Mouse (Mus musculus) heart, postnatal 0 days (tissue): ENCODE results near the gene Hras. TPM values are rescaled to one million over a fixed set of nuclear protein-coding genes. Genes with fewer than 3 reads are reported as not detected.

ENCODE experiments used
- ATAC-seq: fragments of 200-750 bp; cut with Nextera tagmentation; 2 replicates; pipeline ENCODE4 v1.8.0; 2017; ENCODE audit warnings: low read depth, moderate number of reproducible peaks, moderate library complexity; ENCODE audit not compliant: insufficient read depth
- DNase-seq: peaks from one replicate; pipeline ENCODE4 v3.0.0-alpha.2; 2016; ENCODE audit warnings: low spot score
- H3K27ac ChIP-seq: fragments of 300-500 bp; sonication (generic); 2 replicates; pipeline ENCODE4 v1.5.1; 2014; ENCODE audit warnings: low read depth, mild to moderate bottlenecking
- H3K27me3 ChIP-seq: fragments of 300-500 bp; sonication (generic); 2 replicates; pipeline ENCODE4 v1.6.1; 2014; ENCODE audit warnings: low read length, mixed read lengths; ENCODE audit not compliant: control insufficient read depth, insufficient read depth
- H3K36me3 ChIP-seq: fragments of 300-500 bp; sonication (generic); replicated peaks from 2 replicates; pipeline ENCODE4 v1.6.1; 2014; ENCODE audit warnings: low read length, mixed read lengths; ENCODE audit not compliant: control insufficient read depth, insufficient read depth
- H3K4me1 ChIP-seq: fragments of 300-500 bp; sonication (generic); 2 replicates; pipeline ENCODE4 v1.6.1; 2014; ENCODE audit warnings: antibody characterized with exemption; ENCODE audit not compliant: control insufficient read depth, insufficient read depth
- H3K4me2 ChIP-seq: fragments of 300-500 bp; sonication (generic); 2 replicates; pipeline ENCODE4 v1.6.1; 2014; ENCODE audit warnings: low read depth, mild to moderate bottlenecking, low read length, moderate library complexity
- H3K4me3 ChIP-seq: fragments of 300-500 bp; sonication (generic); 2 replicates; pipeline ENCODE4 v1.5.1; 2014; ENCODE audit warnings: low read depth, low read length
- H3K9ac ChIP-seq: fragments of 300-500 bp; sonication (generic); replicated peaks from 2 replicates; pipeline ENCODE4 v1.6.1; 2014; ENCODE audit warnings: low read depth, low read length, mixed read lengths
- H3K9me3 ChIP-seq: fragments of 300-500 bp; sonication (generic); replicated peaks from 2 replicates; pipeline ENCODE4 v1.6.1; 2016; ENCODE audit warnings: low read length; ENCODE audit not compliant: control insufficient read depth
- CTCF ChIP-seq: IDR thresholded peaks from 2 replicates; pipeline ENCODE4 v1.5.1; 2016; ENCODE audit warnings: antibody characterized with exemption, control low read depth, low read depth
- EP300 ChIP-seq: IDR thresholded peaks from 2 replicates; pipeline ENCODE4 v1.6.1; 2016; ENCODE audit warnings: antibody characterized with exemption, low read depth
- WGBS: fragments of 180-500 bp; shearing (Covaris S2); extraction: QIAGEN DNeasy Blood & Tissue Kit; methylation state at CpG from one replicate; pipeline ENCODE4 v1.1.7; 2014; 5-methylcytosine and 5-hydroxymethylcytosine counted together
- polyA plus RNA-seq: library from polyadenylated mRNA; unstranded; fragments of >200 nt; fragmentation: Nextera tagmentation; extraction: Ambion mirVana; gene quantifications from 2 replicates; pipeline ENCODE4 v1.2.1, GENCODE M21; 2015
- total RNA-seq: library from RNA; depleted of rRNA; stranded (reverse); fragments of >200 nt; gene quantifications from 2 replicates; pipeline ENCODE4 v1.2.3, GENCODE M21; 2014; ENCODE audit warnings: low replicate concordance

Hras gene
- total and polyA plus RNA-seq, 2 experiments from 2014 or later, result 72.2 to 78.9 TPM

DNA sequence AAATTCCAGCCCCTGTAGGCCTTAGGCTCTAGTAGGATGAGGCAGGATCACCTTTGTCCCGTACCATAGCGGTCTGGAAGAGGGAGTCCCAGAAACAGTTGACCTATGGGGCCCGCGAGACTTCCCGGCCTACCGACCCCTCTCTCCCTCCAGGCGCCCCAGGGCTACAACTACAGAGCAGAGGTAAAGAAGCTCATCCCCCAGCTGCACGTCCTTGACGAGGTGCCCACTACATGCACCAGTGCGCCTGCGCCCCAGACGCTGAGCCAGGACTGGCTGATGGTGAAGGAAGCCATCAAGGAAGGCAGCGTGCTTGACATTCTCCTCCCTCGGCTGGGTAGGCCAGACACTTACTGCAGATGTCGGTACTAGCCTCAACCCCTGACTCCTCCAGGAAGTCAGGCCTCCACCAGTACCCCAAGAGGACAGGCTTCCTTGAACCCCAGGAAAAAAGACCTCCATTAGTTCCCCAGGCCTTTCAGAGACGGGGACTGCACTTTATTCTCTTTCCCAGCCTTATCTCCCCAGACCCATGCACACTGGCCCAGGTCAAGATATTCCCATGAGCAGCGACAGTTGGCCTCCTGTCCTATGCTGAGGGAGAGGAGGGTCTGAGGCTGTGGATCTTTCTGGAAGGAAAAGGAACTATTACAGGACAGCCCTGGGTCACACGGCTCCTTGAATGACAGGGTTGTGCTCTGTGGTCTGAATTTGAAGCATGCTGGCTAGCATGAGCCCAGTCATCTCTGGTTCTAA, 12.6 kb upstream of the Hras start:
- no peaks in the 10 kb centered on the region for H3K4me1 ChIP-seq
- no peaks in the 10 kb centered on the region for H3K27me3 ChIP-seq
- no peak overlapping the region for H3K9ac ChIP-seq
- H3K4me2 ChIP-seq, result no peak overlapping the region
- no peak for ATAC-seq
- H3K27ac ChIP-seq, result no peak overlapping the region
- WGBS, result 80% methylated on average over 18 of the region's 18 CpGs
- no peaks in the 10 kb centered on the region for H3K36me3 ChIP-seq
- H3K4me3 ChIP-seq, result no peak overlapping the region
- TF ChIP-seq EP300 (no peak), CTCF (no peak)
- no peaks in the 10 kb centered on the region for H3K9me3 ChIP-seq
- DNase-seq, result no peak

- H3K4me1 ChIP-seq, result no peaks in the 10 kb centered on the region
- WGBS, result 88% methylated on average over 5 of the region's 5 CpGs
- no peak overlapping the region for H3K4me2 ChIP-seq
- H3K9ac ChIP-seq, result no peak overlapping the region
- no peak for DNase-seq
- H3K36me3 ChIP-seq, result no peaks in the 10 kb centered on the region
- no peak for TF ChIP-seq EP300
- no peak for TF ChIP-seq CTCF
- no peaks in the 10 kb centered on the region for H3K27me3 ChIP-seq
- H3K4me3 ChIP-seq, result no peak overlapping the region
- no peaks in the 10 kb centered on the region for H3K9me3 ChIP-seq
- no peak overlapping the region for H3K27ac ChIP-seq
- ATAC-seq, result no peak
These were observed 11.7 kb upstream of the Hras start for GRCm38 (mm10) chr7:141205504-141205903.

DNA sequence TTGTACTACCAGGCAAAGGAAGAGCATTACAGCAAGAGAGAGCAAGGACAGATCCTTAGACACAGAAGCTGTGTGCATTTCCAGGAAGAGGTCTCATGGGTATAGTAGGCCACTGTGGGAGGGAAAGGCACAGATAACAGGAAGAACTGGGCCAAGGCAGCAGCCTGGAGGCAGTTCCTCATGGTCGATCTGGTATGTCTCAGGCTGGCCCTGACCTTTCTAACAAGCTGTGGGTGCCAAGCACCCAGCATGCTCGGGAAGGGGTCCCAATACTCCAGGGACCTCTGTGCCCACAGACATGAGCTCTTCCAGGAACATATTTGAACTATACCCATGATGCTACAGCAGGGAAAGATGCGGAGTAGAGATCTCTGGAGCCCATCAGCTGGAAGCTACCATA, 10.7 kb upstream of the Hras start:
- 53% methylated on average over 3 of the region's 3 CpGs for WGBS
- no peaks in the 10 kb centered on the region for H3K4me1 ChIP-seq
- TF ChIP-seq EP300, result no peak
- no peak for TF ChIP-seq CTCF
- H3K4me3 ChIP-seq, result no peak overlapping the region
- no peak overlapping the region for H3K4me2 ChIP-seq
- no peak overlapping the region for H3K9ac ChIP-seq
- no peaks in the 10 kb centered on the region for H3K36me3 ChIP-seq
- DNase-seq (no peak), ATAC-seq (no peak)
- H3K9me3 ChIP-seq, result no peaks in the 10 kb centered on the region
- no peaks in the 10 kb centered on the region for H3K27me3 ChIP-seq
- no peak overlapping the region for H3K27ac ChIP-seq

GRCm38 (mm10) chr7:141198121-141198520, 4.3 kb upstream of the Hras start:
- Histone ChIP-seq H3K4me2 (no peak overlapping the region), H3K9ac (no peak overlapping the region), H3K4me3 (no peak overlapping the region), H3K4me1 (no peaks in the 10 kb centered on the region; the same call in none of the 2 replicates), H3K27me3 (no peaks in the 10 kb centered on the region), H3K9me3 (no peaks in the 10 kb centered on the region), H3K27ac (no peak overlapping the region), H3K36me3 (no peaks in the 10 kb centered on the region)
- DNase-seq, result no peak
- WGBS, result 89% methylated on average over 4 of the region's 4 CpGs
- no peak for ATAC-seq
- TF ChIP-seq EP300 (no peak), CTCF (no peak)

DNA sequence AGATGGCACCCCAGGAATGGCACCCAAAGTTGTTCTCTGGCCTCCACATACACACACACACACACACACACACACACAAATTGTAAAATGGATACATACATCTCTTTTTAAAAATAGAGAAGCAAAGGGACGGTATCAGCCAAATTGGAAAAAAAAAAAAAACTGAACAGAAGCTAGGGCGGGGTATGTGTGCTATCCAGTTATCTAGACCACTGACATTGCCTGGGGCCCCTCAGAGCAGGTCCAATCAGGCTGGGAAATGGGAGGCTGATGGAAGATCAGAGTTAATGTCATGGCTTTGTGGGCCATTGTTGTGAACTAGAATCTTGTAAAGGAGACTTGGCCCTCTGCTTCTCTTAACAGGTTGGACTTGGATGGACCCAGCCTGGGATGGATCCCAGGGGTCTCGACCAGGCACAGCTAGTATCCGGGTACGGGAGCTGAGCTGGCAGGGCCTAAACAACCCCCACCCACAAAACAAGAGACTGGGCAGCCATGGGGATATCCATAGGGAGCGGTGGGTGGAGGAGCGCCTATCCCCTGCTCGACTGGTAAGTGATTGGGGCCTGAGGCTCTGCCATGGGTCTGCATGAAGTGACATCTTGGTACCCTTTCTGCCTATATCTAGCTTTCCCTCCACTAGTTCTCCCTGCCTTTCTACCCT, 2.9 kb upstream of the Hras start:
- TF ChIP-seq EP300 (no peak), CTCF (no peak)
- Histone ChIP-seq H3K9ac (no peak overlapping the region), H3K36me3 (peaks cover 6% of the 10 kb centered on the region; the same call in 1 of the 2 replicates), H3K4me3 (no peak overlapping the region), H3K9me3 (no peaks in the 10 kb centered on the region), H3K27me3 (no peaks in the 10 kb centered on the region), H3K27ac (no peak overlapping the region), H3K4me1 (peaks cover 5% of the 10 kb centered on the region), H3K4me2 (no peak overlapping the region)
- DNase-seq (no peak), ATAC-seq (no peak)
- 81% methylated on average over 8 of the region's 8 CpGs for WGBS
